Mouse (Mus musculus): ENCODE data around the gene Mef2c. TPM values are rescaled to one million over a fixed set of nuclear protein-coding genes. Genes with fewer than 3 reads are reported as not detected.

The Mef2c gene
- polyA plus RNA-seq, 1 experiment from 2014 or later: 128 TPM

GRCm38 (mm10) chr13:83627429-83627828 lies 123.6 kb downstream of the Mef2c start:
- Histone ChIP-seq H3K27me3 (no peaks in the 10 kb centered on the region), H3K4me3 (no peak overlapping the region), H3K4me2 (replicated peaks) (no peak overlapping the region), H3K27ac (no peak overlapping the region), H3K4me1 (no peaks in the 10 kb centered on the region), H3K36me3 (peaks cover 3% of the 10 kb centered on the region; the same call in 1 of the 2 replicates), H3K9me3 (no peaks in the 10 kb centered on the region), H3K9ac (no peak overlapping the region)
- 82% methylated on average over 4 of the region's 4 CpGs for WGBS
- ATAC-seq (ENCODE audit: low FRiP score, low read depth): no peak

- no peak overlapping the region for H3K4me2 ChIP-seq (replicated peaks)
- no peak overlapping the region for H3K4me3 ChIP-seq
- no peaks in the 10 kb centered on the region for H3K27me3 ChIP-seq
- no peaks in the 10 kb centered on the region for H3K9me3 ChIP-seq
- WGBS: 80% methylated on average over 3 of the region's 3 CpGs
- ATAC-seq (ENCODE audit: low FRiP score, low read depth): no peak
- H3K9ac ChIP-seq: no peak overlapping the region
- no peak overlapping the region for H3K27ac ChIP-seq
- no peaks in the 10 kb centered on the region for H3K4me1 ChIP-seq
- peaks cover 6% of the 10 kb centered on the region; the same call in 1 of the 2 replicates for H3K36me3 ChIP-seq
Observed at GRCm38 (mm10) chr13:83628139-83628538, 124.3 kb downstream of the Mef2c start.

- Histone ChIP-seq H3K9ac (no peak overlapping the region), H3K4me2 (replicated peaks) (no peak overlapping the region), H3K36me3 (0 out of 2 replicates have a peak, but pooled peaks cover 4% of the 10 kb centered on the region), H3K4me3 (no peak overlapping the region), H3K9me3 (no peaks in the 10 kb centered on the region), H3K27ac (no peak overlapping the region), H3K4me1 (peaks cover 5% of the 10 kb centered on the region; the same call in 1 of the 2 replicates), H3K27me3 (no peaks in the 10 kb centered on the region)
- no peak for ATAC-seq (ENCODE audit: low FRiP score, low read depth)
- 91% methylated on average over 5 of the region's 5 CpGs for WGBS
Observed at GRCm38 (mm10) chr13:83633155-83633554, 129.3 kb downstream of the Mef2c start.

GRCm38 (mm10) chr13:83635218-83635617 lies 131.4 kb downstream of the Mef2c start:
- no peak for ATAC-seq (ENCODE audit: low FRiP score, low read depth)
- 30% methylated on average over 7 of the region's 7 CpGs for WGBS
- Histone ChIP-seq H3K36me3 (peaks cover 7% of the 10 kb centered on the region; the same call in 1 of the 2 replicates), H3K9me3 (no peaks in the 10 kb centered on the region), H3K4me2 (replicated peaks) (no peak overlapping the region), H3K9ac (no peak overlapping the region), H3K27me3 (no peaks in the 10 kb centered on the region), H3K27ac (no peak overlapping the region), H3K4me1 (peaks cover 5% of the 10 kb centered on the region; the same call in 1 of the 2 replicates), H3K4me3 (no peak overlapping the region)

DNA sequence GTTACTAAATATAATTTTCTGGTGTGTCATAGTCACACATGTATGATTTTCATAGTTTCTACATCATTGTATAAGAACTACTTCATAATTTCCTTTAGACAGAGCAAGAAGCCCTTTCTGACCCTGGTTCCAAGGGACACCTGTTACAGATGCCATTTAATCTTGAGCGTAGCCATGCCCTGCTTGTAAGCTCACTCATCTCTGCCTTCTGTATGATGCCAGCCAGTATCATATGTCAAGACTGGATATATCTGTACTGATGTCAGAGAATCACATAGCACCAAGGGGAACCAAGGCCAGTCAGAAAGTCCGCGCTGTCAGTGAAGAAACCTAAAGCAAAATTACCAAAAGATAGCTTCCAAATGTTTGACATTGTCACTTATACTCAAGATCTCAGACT lies 133.8 kb downstream of the Mef2c start:
- Histone ChIP-seq H3K4me3 (no peak overlapping the region), H3K36me3 (peaks cover 7% of the 10 kb centered on the region; the same call in 1 of the 2 replicates), H3K4me2 (replicated peaks) (no peak overlapping the region), H3K9me3 (no peaks in the 10 kb centered on the region), H3K4me1 (peaks cover 5% of the 10 kb centered on the region; the same call in 1 of the 2 replicates), H3K9ac (no peak overlapping the region), H3K27ac (no peak overlapping the region), H3K27me3 (no peaks in the 10 kb centered on the region)
- WGBS: 92% methylated on average over 3 of the region's 3 CpGs
- ATAC-seq (ENCODE audit: low FRiP score, low read depth): no peak

DNA sequence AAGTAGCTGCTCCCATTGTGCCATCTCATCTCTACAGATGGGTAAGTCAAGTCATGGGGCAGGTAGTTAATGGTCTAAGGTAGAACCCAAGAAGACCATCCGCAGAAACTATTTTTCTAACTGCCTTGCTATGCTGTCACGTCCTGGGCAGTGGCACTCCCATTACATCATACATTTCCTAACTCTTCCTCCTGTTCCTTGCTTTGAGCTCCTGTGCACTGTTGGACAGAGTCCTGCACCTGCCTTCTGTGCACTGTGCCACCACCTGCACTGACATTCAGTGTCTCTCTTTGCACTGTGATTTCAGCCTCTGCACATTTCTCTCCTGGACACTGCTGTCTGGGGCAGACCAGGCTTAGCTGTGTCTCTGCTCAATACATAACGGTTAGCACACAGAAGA lies 134.9 kb downstream of the Mef2c start:
- H3K4me3 ChIP-seq: no peak overlapping the region
- H3K36me3 ChIP-seq: peaks cover 3% of the 10 kb centered on the region; the same call in 1 of the 2 replicates
- no peaks in the 10 kb centered on the region for H3K9me3 ChIP-seq
- ATAC-seq (ENCODE audit: low FRiP score, low read depth): no peak
- H3K9ac ChIP-seq: no peak overlapping the region
- H3K27me3 ChIP-seq: no peaks in the 10 kb centered on the region
- H3K27ac ChIP-seq: no peak overlapping the region
- H3K4me2 ChIP-seq (replicated peaks): no peak overlapping the region
- 87% methylated on average over 3 of the region's 3 CpGs for WGBS
- peaks cover 6% of the 10 kb centered on the region; the same call in 1 of the 2 replicates for H3K4me1 ChIP-seq

DNA sequence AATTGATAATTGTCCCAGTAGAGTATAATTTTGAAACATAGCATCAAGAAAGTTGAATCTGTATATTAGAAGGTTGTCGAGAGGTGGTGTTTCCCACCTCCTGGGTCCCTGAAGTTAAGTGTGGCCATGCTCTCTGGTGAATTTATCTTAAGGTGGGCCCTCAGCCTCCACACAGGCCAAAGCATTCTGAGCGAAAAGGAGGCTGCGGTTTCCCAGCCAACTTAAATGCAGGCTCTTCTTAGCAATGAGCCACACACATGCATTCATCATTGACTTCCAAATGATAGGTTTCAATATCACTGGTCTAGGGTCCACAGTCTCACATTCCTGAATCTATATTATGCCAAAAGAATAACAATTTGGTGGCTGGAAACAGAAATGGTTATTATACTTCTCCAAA lies 145.2 kb downstream of the Mef2c start:
- Histone ChIP-seq H3K27ac (no peak overlapping the region), H3K4me3 (no peak overlapping the region), H3K36me3 (no peaks in the 10 kb centered on the region; the same call in 1 of the 2 replicates), H3K4me1 (peaks cover 8% of the 10 kb centered on the region; the same call in 1 of the 2 replicates), H3K9me3 (no peaks in the 10 kb centered on the region), H3K4me2 (replicated peaks) (no peak overlapping the region), H3K27me3 (no peaks in the 10 kb centered on the region), H3K9ac (no peak overlapping the region)
- 78% methylated on average over 3 of the region's 3 CpGs for WGBS
- ATAC-seq (ENCODE audit: low FRiP score, low read depth): no peak

GRCm38 (mm10) chr13:83649795-83650476 lies 146.1 kb downstream of the Mef2c start:
- Histone ChIP-seq H3K4me2 (replicated peaks) (no peak overlapping the region), H3K27me3 (no peaks in the 10 kb centered on the region), H3K4me3 (no peak overlapping the region), H3K36me3 (no peaks in the 10 kb centered on the region), H3K9ac (no peak overlapping the region), H3K27ac (peak overlapping the region; percentile 28; the same call in 1 of the 2 replicates), H3K4me1 (0 out of 2 replicates have a peak, but pooled peaks cover 5% of the 10 kb centered on the region), H3K9me3 (no peaks in the 10 kb centered on the region)
- WGBS: 74% methylated on average over 12 of the region's 12 CpGs
- no peak for ATAC-seq (ENCODE audit: low FRiP score, low read depth)

DNA sequence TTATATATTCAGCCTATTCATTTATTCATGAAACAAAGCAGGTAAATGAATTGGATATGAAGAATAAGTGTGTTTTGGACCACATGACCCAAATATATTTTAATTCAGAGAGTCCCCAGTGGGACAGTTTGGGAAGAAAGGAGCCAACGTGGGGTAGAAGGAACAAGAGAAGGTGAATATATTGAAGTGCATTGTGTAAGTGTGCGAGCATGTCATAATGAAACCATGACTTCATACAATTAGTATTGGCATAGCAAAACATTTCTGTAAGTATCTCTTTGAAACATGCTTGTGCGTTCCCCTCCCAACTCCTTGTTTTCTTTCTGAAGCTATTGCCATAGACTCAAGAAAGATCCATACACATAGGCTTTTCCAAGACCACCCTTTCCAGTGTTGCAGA lies 147.0 kb downstream of the Mef2c start:
- Histone ChIP-seq H3K4me3 (no peak overlapping the region), H3K4me2 (replicated peaks) (no peak overlapping the region), H3K9ac (no peak overlapping the region), H3K27ac (no peak overlapping the region), H3K36me3 (no peaks in the 10 kb centered on the region), H3K4me1 (0 out of 2 replicates have a peak, but pooled peaks cover 5% of the 10 kb centered on the region), H3K9me3 (no peaks in the 10 kb centered on the region), H3K27me3 (no peaks in the 10 kb centered on the region)
- WGBS: 94% methylated on average over 3 of the region's 3 CpGs
- no peak for ATAC-seq (ENCODE audit: low FRiP score, low read depth)

- Histone ChIP-seq H3K4me2 (replicated peaks) (no peak overlapping the region), H3K27ac (no peak overlapping the region), H3K4me1 (0 out of 2 replicates have a peak, but pooled peaks cover 5% of the 10 kb centered on the region), H3K9me3 (no peaks in the 10 kb centered on the region), H3K9ac (no peak overlapping the region), H3K36me3 (no peaks in the 10 kb centered on the region), H3K27me3 (no peaks in the 10 kb centered on the region), H3K4me3 (no peak overlapping the region)
- ATAC-seq (ENCODE audit: low FRiP score, low read depth): no peak
- WGBS: 79% methylated on average over 7 of the region's 7 CpGs
Observed at GRCm38 (mm10) chr13:83651941-83652548, 148.2 kb downstream of the Mef2c start.

- Histone ChIP-seq H3K9ac (no peak overlapping the region), H3K4me3 (no peak overlapping the region), H3K4me2 (replicated peaks) (no peak overlapping the region), H3K9me3 (no peaks in the 10 kb centered on the region), H3K4me1 (0 out of 2 replicates have a peak, but pooled peaks cover 5% of the 10 kb centered on the region), H3K27ac (no peak overlapping the region), H3K27me3 (no peaks in the 10 kb centered on the region), H3K36me3 (no peaks in the 10 kb centered on the region)
- ATAC-seq (ENCODE audit: low FRiP score, low read depth): no peak
- WGBS: 83% methylated on average over 8 of the region's 8 CpGs
Observed at GRCm38 (mm10) chr13:83652560-83652959, 148.7 kb downstream of the Mef2c start.

GRCm38 (mm10) chr13:83654889-83655769 lies 151.3 kb downstream of the Mef2c start:
- no peaks in the 10 kb centered on the region for H3K9me3 ChIP-seq
- no peak overlapping the region for H3K4me3 ChIP-seq
- ATAC-seq (ENCODE audit: low FRiP score, low read depth): peak; percentile 69
- no peak overlapping the region for H3K9ac ChIP-seq
- H3K4me1 ChIP-seq: no peaks in the 10 kb centered on the region
- no peaks in the 10 kb centered on the region for H3K27me3 ChIP-seq
- H3K4me2 ChIP-seq (replicated peaks): no peak overlapping the region
- H3K27ac ChIP-seq: no peak overlapping the region
- WGBS: 37% methylated on average over 8 of the region's 8 CpGs
- H3K36me3 ChIP-seq: no peaks in the 10 kb centered on the region
